Mouse (Mus musculus): ENCODE measurements around the gene Tgfa.

DNA sequence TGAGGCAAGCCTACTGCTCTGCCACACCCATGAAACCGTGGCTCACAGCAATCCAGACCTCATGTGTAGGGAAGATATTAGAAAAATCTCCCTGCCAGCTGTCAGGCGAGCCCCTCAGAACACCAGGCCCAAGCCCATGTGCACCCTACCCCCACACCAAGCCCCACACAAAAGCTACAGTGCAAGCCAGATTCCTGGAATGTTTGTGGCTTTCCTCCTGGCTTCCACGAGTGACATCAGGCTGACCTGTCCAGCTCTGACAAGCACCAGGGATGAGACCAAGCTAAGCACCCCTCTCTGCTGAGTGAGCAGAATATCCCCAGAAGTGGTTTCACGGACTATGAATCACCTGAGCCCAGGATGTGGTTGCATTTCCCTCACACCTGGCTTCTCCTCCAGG is 46.0 kb upstream of the Tgfa start:
- no peak for TF ChIP-seq CTCF (IDR thresholded peaks at IDR 0.05; ENCODE audit: low read depth)
- TF ChIP-seq EP300 (IDR thresholded peaks at IDR 0.05; ENCODE audit: low read depth): no peak
